Mouse (Mus musculus): ENCODE results near the gene Rapgef4.

Rapgef4 gene

DNA sequence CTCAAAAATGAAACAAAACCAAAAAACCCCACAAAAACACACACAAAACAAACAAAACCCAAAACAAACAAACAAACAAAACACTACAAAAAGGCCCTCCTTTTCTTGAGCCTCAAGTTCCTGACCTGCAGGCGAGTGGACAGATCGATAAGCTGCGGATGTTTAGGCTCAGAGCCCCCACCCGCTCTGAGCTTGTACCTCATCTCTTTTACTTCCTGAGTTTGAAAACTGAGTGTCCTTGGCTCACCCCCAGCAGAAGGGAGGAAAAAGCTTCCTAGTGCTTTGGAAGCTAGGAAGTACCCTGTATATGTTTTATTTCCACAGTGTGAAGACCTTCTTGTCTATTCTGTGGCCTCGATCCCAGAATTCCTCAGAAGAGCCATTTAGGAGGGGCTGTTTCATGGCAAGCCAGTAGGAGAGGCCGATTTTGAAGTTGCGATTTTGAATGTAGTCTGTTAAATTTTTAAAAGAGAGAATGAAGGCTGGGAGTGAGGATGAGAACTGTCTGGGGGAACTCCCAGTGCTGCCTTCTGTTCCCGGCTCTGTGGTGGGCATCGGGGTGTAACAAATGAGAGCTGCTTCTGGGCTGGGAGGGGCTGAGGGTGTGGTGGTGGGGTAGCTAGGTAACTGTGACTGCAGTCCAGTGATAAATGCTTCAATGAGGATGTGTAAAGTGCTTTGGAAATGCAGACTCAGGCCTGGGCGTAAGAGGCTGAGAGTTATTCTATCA, 2.0 kb downstream of the Rapgef4 start:
- no peak for DNase-seq (ENCODE audit: extremely low read depth, low read depth, low spot score)

DNA sequence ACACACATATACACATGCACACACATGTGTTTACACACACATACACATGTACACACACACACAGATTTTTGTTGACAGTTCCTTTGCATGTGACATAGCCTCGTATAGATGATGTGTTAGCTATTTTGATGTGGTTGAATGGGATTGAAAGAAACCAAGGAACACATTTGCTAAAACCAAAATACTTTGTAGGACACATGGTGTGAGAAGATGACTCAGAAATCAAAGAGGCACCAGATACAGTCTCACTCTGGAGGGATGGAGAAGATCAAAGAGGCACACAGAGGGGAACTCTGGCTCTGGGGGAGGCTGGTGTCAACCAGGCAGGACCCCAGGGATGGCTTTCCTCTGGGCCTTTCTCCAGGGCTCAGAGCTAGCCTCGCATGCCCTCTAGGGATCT, 4.7 kb downstream of the Rapgef4 start:
- no peak for DNase-seq (ENCODE audit: extremely low read depth, low read depth, low spot score)

DNA sequence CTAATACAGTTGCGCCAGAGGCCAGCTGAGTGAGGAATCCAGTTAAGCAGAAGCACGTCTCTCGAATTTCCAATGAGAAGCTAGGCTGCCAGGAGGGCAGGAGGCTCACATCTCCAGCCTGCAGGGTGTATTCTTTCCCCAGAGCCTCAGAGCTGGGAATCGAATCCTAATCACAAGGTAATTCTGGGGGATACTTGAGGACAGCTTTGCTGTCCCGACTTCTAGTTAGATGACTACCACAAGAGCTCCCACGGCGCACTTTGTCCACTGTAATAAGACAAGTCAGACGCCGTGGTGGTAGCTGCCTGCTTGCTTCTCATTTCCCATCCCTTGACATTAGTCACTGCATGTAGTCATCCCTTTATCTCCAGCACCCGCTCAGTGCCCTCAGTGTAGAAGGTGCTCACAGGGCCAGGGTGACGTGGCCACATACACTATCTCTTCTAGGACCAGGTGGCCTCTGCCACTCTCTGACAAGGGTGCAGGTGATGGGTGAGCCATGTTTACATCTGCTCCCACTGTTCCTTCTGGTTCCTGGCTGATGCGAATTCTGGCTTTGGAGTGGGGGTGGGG, 5.3 kb downstream of the Rapgef4 start:
- no peak for DNase-seq (ENCODE audit: extremely low read depth, low read depth, low spot score)

DNA sequence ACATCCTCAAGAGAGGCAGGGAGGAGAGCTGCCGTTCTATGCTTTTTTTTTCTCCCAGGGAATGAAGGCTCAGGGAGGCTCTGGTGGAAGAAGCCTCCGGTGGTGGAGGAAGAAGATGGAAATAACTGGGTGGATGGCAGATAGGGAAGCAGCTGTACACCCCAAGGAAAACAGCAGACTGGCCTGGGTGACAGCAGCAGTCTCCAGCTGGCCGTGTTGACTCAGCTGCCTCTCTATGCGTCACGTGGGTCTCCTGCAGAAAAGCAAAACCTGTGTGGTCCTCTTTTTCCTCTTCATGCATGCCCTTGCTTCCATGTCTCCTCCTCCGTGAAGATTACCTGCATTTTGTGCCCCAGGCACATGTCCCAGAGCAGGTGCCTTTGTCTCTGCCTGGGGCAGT, 7.5 kb downstream of the Rapgef4 start:
- no peak for DNase-seq (ENCODE audit: extremely low read depth, low read depth, low spot score)

DNA sequence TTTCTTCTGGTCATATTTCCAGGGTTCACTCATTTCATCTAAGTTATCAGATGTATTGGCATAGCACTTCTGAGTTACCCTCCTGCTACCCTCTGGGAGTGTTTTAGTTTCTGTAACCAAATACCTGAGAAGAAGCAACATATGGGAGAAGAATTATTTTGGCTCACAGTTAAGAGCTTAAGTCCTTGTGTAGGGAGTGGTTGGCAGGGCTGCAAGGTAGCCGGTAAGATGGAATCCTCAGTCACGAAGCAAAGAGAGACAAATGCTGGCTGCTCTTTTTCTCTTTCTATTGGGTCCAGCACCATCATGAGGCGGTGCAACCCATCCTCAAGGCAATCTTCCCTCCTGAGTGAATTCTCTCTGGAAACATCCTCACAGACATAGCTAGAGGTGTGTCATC, 11.1 kb downstream of the Rapgef4 start:
- DNase-seq (ENCODE audit: extremely low read depth, low read depth, low spot score): no peak

DNA sequence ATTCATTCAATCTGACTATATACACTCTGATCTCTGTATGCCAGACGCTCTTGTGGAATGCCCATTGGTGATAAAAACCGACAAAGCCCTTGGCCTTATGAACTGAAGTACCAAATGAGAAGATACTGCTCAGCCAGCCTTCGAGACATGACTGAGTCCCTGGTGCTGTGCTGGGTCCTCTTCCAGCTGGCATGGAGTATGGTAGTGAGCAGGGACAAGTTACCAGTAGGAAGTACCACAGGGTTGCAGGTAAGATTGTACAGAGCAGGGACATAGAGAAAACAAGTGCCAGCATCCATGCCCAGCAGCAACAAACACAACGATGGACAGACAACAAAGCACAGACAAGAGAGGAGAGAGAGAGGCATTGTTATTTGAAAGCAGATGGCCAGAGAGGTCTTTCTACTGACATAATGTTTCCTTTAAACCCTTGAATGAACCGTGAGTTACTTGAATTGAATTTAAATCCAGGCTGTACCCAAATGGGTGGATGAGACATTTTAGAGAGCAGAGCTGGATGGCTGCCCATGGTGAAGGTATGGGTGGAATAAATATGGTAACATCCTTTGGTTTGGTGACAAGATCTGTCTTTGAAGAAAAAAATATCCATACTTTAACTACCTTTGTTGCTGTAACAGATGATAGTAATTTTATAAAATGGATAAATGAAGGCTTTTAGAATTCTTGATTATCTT, 12.8 kb downstream of the Rapgef4 start:
- DNase-seq (ENCODE audit: extremely low read depth, low read depth, low spot score): no peak

DNA sequence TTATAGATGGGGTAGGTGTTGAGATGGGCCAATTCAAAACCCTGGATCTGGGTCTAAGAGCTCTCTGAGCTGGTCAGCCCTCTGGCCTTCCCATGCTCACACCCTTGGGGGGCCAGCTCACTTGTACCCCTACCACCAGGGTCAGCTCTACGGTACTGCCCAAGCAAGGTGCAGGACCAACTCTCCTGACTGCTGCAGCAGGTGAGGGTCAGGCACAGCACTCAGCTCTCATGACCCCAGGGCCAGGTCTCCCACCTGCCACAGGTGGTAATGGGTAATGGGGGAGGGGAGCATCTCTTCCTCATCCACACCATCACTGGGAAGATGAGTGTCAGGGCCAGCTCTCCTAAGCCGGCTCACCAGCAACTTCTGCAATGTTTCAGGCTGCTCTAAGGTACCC, 17.5 kb downstream of the Rapgef4 start:
- DNase-seq (ENCODE audit: extremely low read depth, low read depth, low spot score): no peak

DNA sequence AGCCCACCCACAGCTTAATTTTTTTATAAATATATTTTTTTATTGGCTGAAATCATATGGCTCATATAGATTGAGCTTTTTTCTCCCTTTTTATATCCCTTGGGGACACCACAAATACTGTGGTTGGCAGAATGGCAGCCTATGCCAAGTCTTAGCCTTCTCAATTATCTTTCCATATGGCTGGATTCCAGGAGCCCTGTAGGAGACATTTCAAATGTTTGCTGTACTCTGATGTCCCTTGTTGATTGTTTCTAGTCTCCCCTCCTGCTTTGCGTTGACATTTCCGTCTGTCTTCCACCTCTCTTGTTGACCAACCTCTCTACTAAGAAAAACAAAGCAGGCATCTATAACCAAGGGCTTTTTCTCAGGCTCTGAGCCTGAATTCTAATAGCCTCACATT, 19.1 kb downstream of the Rapgef4 start:
- no peak for DNase-seq (ENCODE audit: extremely low read depth, low read depth, low spot score)

DNA sequence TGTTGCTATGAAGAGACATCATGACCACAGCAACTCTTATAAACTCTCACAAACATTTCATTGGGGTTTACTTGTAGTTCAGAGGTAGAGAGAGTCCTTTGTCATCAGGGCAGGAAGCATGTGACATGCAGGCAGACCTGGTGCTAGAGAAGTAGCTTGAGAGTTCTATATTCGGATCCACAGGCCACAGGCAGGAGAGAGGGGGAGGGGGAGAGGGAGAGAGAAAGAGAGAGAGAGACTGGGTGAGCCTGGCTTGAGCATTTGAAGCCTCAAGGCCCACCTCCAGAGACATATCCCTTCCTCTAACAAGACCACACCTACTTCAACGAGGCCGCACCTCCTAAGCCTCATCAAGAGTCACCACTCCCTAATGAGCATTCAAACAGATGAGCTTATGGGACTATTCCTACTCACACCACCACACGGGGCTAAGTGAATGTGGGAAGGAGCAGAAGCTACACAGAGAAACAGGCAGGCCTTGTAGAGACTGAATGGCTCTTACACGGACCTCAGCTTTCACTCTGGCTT, 21.9 kb downstream of the Rapgef4 start:
- no peak for DNase-seq (ENCODE audit: extremely low read depth, low read depth, low spot score)

DNA sequence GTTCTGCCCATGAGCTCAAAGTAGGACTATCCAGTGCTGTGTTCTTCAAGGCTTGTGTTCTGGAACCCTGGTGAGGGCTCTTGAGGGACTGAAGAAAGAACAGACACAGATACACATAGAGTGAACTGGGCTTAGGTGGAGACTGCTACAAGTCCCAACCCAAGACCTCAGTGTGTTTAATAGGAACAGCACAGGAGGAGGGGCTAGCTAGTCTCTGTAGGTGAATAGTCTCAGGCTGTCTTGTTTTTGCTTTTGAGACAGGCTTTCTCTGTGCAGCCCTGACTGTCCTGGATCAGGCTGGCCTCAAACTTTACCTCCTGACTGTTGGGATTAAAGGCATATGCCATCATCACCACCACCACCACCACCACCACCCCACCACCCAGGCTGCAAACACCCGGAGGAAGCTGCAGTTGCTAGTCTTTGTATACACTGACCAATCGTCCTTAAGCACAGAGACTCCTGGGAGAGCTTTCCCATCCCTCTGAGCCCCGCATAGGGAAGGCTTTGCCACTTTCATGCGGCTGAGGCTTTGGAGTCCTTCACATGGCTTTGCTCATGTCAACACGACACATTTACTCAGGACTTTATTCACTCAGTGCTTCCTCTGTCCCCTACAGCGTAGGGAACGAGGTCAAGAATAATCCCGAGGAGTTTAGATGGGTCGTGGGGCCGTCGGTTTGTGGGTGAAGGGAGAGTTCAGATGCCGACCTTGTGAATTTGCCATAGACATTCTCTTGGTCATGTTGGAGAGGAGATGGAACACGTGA, 22.9 kb downstream of the Rapgef4 start:
- DNase-seq (ENCODE audit: extremely low read depth, low read depth, low spot score): no peak

DNA sequence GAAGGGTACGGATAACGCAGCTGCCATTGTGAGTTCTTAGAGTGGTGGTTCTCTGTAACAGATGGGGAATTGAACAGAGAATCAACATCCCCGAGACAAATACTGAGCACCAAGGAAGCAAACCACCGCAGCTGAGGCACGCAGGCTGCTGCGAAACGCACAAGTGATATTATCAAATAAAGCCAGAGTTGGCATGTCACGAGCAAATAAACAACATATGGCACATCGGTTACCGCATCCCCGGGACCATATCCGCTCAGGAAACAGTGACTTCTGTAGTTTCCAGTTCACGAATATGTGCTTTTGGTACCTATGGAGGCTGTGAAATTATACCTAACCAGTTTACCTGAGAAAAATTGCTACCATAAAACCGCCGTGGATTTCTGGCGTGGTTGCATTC, 24.0 kb downstream of the Rapgef4 start:
- DNase-seq (ENCODE audit: extremely low read depth, low read depth, low spot score): no peak

DNA sequence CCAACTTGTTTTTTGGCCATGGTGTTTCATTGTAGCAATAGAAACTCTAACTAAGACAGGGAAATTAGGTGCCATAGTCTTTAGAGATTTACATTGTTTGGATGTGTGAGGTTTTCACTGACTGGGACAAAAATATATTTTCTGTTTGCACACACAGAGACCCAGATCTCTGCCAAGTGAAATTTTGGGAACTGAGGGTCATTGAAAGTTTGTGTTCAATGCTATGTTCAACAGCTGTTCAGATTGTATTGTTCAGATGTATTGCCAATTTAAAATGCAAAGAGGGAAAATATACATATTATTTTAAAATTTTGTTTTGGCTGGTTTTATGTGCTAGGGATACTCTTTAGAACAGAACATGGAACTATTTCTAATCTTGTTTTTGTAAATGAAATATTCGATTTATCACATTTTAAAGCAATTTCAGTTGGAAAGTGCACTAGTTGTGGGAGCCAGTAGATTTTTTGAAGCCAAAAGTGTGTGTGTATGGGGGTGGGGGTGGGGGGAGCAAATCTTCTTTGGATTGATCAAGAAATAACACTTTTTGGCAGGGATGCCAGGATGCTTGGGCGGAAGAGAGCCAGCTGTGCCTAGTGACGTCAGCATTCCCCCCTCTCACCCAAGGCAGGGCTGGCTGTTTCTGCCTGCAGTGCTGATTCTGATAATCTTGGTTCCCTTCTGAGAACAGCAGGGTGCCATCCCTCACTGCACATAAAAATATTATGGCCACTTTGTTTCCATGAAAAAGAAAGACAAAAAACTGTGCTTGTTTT, 28.6 kb downstream of the Rapgef4 start:
- no peak for DNase-seq (ENCODE audit: extremely low read depth, low read depth, low spot score)

DNA sequence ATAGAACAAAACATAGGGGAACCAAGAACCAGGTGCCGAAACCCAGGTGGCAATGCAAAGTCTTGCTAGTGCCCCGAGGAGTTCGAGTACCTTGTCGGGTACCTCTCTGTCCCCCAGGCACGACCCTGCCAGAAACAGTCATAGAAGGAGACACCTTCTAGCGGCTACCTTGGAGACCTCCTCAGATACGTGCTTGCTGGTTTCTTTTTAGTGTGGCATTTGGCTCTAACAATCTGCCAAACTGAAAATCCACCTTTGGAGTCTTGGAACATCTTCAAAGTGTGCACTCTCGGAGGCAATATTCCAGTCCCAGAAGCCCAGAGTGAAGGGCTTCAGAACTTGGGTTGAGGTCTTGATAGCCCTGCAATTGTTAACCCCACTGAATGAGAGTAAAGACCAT, 34.3 kb downstream of the Rapgef4 start:
- no peak for DNase-seq (ENCODE audit: extremely low read depth, low read depth, low spot score)

DNA sequence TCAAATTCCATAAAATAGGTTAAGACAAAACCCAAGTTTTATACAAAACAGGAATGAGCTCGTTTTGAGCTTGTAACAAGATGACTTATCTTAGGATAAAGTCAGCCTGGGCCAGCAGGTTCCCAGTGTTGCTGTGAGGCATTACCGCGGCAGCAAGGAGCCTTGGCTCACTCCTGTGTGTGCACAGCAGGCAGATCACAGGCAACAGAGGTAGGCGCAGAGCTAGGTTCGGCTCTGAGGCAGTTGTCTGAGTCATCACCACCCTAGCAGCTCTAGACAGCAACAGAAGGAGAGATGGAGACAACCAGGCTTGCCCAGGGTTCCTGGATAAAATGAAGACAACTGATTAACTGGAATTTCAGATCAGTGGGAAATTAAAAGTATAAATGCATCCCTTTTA, 35.0 kb downstream of the Rapgef4 start:
- DNase-seq (ENCODE audit: extremely low read depth, low read depth, low spot score): no peak

DNA sequence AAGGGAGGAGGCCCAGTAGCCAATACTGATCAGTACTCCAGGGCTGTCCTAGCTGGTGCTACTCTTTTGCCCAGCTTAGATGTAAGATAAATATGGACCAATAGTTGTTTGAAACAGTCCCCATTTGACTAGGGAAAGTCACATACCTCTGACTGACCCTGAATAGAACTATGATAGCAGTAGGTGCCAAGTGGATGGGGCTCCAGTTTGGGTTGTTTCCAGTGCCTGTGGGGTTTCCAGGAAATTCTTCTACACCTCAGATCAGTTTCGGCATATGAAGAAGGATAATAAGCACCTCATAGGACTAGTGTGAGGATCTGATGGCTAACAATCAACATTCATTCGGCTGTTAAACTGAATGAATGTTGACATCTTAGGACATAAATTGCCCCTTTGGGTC, 36.1 kb downstream of the Rapgef4 start:
- no peak for DNase-seq (ENCODE audit: extremely low read depth, low read depth, low spot score)

DNA sequence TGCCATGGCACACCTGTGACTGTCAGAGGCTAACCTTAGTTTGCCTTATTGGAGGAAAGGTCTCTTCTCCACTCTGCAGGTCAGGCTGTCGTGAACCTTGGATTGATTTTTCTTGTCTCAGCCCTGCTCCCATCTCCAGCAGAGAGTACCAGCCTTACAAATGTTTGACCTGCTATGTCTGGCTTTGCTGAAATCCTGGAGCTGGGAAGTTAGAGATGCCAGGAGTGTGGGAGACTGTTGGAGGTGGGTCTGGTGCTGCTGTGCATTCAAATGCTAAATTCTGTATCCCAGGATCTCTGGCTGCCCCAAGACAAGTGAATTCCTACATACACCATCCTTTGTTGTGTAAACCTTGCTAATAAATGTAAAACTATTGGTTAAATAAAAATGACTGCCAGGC, 37.7 kb downstream of the Rapgef4 start:
- no peak for DNase-seq (ENCODE audit: extremely low read depth, low read depth, low spot score)

DNA sequence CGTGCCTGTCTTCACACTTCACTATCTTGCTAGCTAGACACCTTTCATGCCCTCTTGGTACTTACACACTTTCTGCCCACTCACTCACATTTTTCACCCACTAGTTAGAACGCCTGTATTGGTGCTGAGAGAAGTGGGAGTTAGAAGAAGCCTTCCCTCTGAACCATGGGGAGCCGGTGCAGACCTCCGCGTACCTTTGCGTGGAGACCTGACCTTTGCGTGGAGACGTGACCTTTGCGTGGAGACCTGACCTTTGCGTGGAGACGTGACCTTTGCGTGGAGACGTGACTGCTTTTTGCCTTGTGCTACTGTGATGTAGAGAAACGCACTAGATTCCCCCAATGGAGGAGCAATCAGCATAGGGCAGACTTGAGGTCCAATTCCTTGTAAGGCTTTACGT, 39.7 kb downstream of the Rapgef4 start:
- DNase-seq (ENCODE audit: extremely low read depth, low read depth, low spot score): no peak

DNA sequence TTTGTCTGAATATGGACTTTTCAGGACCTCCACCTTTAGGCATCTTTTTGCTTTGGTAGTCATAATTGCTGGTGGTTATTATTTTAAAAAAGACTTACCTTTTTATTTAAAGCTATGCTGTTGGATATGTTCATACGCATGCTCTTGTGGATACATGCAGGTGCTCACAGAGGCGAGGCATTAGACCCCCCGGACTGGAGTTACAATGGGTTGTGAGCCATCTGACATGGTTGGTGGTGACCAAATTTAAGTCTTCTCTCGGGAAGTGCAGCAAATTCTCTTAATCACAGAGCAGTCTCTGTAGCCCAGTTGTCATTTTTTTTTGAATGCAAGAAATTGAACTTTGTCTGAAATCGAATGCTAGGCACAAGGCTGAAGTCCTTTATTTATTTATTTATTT, 40.4 kb downstream of the Rapgef4 start:
- no peak for DNase-seq (ENCODE audit: extremely low read depth, low read depth, low spot score)

DNA sequence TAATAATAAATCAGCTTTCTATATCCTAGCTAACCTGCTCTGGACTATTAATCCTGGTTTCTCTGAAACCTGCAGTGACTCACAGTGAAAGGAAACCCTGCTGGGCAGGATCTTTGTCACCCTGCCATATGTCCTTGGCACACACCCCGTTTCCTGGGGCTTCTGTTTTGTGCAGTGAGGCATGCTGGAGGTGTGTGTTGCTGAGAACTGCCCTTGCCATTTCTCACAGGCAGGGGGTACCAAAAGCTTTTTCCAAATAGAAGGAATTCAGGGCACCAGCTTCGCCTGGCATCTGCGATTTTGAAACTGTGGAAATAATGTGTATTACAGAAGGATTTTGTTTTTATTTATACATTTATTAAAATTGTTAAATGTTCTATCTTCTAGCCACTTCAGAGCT, 40.8 kb downstream of the Rapgef4 start:
- peak; percentile 25 for DNase-seq (ENCODE audit: extremely low read depth, low read depth, low spot score)

DNA sequence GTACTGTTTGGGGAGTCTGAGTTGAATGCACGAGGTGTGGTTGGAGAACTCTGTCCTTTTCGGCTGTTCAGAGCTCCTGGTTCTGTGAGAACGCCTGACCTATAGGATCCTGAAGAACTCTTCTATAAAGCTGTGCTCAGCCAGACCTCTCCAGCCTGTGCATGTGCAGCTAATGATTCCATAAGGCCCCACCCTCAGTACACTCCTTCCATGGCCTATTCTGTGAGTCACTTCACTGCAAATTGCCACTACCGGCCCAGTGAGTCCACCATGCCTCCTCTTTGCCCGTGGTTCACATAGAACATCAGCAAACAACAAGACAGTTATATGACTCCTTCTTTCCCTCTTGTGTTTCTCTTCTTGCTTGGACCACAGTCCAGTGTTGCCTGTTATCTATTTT, 42.8 kb downstream of the Rapgef4 start:
- no peak for DNase-seq (ENCODE audit: extremely low read depth, low read depth, low spot score)

DNA sequence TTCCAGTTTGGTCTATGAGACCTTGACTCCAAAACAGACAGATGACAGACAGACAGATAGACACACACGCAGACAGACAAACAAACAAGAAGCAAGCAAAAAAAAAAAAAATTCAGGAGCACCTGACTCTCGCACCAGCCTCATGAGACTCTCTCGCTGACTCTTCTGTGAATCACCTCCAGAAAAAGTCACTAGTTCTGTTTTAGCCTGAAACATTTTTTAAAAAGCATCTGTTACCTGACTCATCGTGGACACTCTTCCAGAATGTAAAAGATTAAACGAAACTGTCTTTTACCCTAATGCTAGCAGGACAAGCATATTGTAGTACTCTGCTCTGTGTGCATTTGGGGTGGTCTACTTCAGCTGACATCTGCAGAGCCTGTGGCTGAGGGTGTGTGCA, 44.6 kb downstream of the Rapgef4 start:
- DNase-seq (ENCODE audit: extremely low read depth, low read depth, low spot score): no peak
